Mouse (Mus musculus) cortical plate, adult 2 months (tissue): Measurements from ENCODE around the gene Ldlrad3.

Experiments used
- CTCF ChIP-seq: fragments of 200-500 bp; IDR thresholded peaks from 2 replicates; pipeline ENCODE4 v1.5.1; 2011; ENCODE audit warnings: mild to moderate bottlenecking, control low read depth, low read length; ENCODE audit not compliant: insufficient read depth; ENCODE audit errors: extremely low read depth
- POLR2A ChIP-seq: fragments of 200-500 bp; IDR thresholded peaks from 2 replicates; pipeline ENCODE4 v1.6.1; 2011; ENCODE audit warnings: mild to moderate bottlenecking, low read length, control low read depth; ENCODE audit not compliant: insufficient read depth; ENCODE audit errors: extremely low read depth

DNA sequence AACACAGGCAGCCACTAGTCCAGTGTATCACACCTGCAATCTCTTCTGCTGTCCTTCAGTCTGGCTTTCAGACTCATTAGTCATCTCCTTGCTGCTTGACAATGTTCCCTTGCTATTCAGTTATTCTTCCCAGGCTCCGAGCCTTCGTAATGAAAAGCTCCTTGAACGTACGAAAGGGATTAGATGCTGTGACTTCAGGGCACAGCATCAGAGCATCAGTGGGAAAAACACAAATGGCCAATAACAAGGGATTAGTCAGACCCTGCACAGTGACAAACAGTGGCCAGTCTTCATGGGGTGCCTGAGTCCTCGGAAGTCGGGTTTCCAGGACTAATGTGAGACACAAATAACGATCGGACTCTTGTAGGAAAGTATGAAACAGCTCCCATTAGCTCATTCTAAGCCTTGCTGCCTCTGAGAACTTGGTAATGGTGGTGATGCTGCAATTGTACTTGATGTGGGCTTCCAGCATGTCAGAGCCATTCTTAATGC, 205.7 kb downstream of the Ldlrad3 start:
- TF ChIP-seq CTCF (no peak), POLR2A (no peak)
